Mouse (Mus musculus): Measurements from ENCODE around the gene Taf1b. TPM values are rescaled to one million over a fixed set of nuclear protein-coding genes. Genes with fewer than 3 reads are reported as not detected.

The Taf1b gene
- total RNA-seq, 2 experiments from 2014 or later: 30.5 to 32.6 TPM

DNA sequence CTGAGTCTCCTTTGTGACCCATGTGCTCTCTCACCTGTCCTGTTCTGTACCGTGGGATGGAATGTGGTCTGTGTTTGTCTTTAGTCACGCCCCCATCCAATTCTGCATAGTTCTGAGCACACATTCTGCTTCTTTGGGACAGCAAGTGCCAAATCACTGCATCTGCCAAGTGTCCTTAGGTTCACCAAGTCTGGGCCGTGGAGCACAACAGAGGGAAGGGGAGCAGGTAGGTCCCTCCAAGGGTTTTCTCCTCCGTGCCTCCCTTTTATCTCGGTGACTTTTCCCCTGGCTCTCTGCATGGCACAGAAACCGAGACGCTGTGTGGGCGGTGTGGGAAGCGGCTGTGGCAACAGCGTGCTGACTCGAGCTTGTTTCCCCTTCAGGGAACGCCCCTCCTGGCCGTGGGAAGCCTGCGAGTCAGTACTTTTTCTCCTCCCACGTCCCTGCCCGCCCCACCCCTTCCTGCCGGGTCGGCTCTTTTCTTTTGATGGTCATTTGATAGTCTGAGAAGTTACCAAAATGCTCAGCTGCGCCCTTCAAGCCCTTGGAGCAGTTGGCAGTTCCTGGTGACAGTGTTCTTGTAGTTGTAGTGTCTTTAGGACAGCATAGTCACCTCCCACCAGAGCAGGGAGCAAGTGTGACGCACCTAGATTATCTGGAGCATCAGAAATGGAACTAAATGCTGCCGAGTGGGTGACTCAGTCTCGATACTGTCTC, 95.0 kb downstream of the Taf1b start:
- DNase-seq (ENCODE audit: low spot score in 2 of 2): peak; percentile 41 to 48
- intact Hi-C loops (cut with DNase I): no loop called here

DNA sequence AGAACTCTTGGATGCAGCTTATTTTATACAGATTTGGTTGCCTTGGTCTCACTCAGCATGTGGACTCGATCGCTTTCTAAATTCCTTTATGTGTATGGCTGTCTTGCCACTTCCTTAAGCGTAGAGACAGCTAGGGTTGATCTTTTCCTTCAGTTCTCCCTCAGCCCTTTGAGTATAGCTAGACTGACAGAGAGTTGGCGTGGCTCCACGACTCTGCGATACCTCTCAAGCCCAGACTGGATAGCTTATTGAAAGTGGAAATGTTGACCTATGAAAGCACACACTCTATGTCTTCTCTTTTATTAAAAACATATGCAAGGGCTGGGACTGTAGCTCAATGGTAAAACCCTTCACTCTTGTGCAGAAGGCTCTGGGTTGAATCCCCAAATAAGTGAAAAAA, 99.2 kb downstream of the Taf1b start:
- intact Hi-C loops (cut with DNase I): loop anchor here (5.0 kb wide), 1 partner anchor 125 kb away; no protein-coding TSS in a partner anchor
- DNase-seq (ENCODE audit: low spot score in 2 of 2): no peak

- DNase-seq (ENCODE audit: low spot score in 2 of 2): peak in 1 of 2 experiments; percentile 23
- intact Hi-C loops (cut with DNase I): loop anchor here (5.0 kb wide), 1 partner anchor 127 kb away; no protein-coding TSS in a partner anchor
These were observed 101.3 kb downstream of the Taf1b start for GRCm38 (mm10) chr12:24599366-24599895.

GRCm38 (mm10) chr12:24600074-24600473, 101.9 kb downstream of the Taf1b start:
- DNase-seq (ENCODE audit: low spot score in 2 of 2): no peak
- intact Hi-C loops (cut with DNase I): loop anchor here (5.0 kb wide), 1 partner anchor 377 kb away; no protein-coding TSS in a partner anchor

DNA sequence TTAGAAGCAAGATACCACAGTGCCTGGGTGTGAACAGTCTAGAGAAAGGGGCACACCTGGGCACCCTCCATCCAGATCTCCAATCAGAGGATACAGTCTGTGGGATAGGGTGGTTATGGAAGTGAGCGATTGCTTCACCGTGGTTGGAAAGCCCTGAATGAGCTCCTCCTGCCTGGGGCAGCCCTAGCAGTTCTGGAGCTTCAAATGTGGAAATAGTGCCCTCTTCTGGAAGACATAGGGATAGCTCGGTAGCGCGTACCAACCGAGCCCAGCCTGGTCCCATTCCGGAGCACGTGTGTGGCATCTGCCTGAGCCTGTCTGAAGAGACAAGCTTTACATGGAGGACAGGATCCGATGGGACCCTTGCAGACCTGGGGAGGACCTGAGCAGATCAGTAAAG, 102.6 kb downstream of the Taf1b start:
- intact Hi-C loops (cut with DNase I): loop anchor here (5.0 kb wide), 1 partner anchor 376 kb away; no protein-coding TSS in a partner anchor
- peak; percentile 84 to 91 for DNase-seq (ENCODE audit: low spot score in 2 of 2)

DNA sequence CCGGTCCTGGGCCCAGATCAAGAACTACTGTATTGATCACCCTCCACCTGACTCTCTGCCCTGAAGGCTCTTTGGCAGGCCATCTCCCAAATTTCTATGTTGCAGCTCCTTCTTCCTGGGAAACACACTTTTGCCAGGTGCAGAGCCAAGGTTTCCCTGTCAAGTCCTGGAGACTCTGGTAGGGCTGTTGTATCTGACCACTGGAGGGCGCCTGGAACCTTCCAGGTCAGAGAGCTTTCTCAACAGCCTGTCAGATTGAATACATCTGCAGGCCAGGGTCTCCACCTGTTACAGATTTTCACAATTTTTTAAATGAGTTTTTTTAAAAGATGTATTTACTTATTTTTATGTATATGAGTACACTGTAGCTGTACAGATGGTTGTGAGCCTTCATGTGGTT, 105.1 kb downstream of the Taf1b start:
- peak; percentile 58 to 80 for DNase-seq (ENCODE audit: low spot score in 2 of 2)
- intact Hi-C loops (cut with DNase I): loop anchor here (1.0 to 5.0 kb wide), 2 partner anchors 94 to 374 kb away; no protein-coding TSS in a partner anchor

- intact Hi-C loops (cut with DNase I): no loop called here
- no peak for DNase-seq (ENCODE audit: low spot score in 2 of 2)
These were observed 108.0 kb downstream of the Taf1b start for GRCm38 (mm10) chr12:24606166-24606565.

Other genes with a start within 250 kb of the Taf1b start
- gene Grhl1, start 73.9 kb downstream of the Taf1b start, total RNA-seq (2021): 10 to 100 TPM; 10.8 to 11.0 TPM
- gene Klf11, start 152.9 kb downstream of the Taf1b start, total RNA-seq (2021): 1 to 10 TPM; 5.3 to 6.7 TPM
- gene Cys1, start 183.5 kb downstream of the Taf1b start, total RNA-seq (2021): 1 to 10 TPM; 9.9 to 10.0 TPM
- gene Rrm2, start 209.9 kb downstream of the Taf1b start, total RNA-seq (2021): 1 to 10 TPM; 4.9 to 5.2 TPM

Measured in left cerebral cortex, postnatal 14 days (tissue).